Mouse (Mus musculus): Measurements from ENCODE around the gene Txndc11. TPM values are rescaled to one million over a fixed set of nuclear protein-coding genes. Genes with fewer than 3 reads are reported as not detected.

The Txndc11 gene
- polyA plus RNA-seq, 1 experiment from 2014 or later = 27.0 TPM

GRCm38 (mm10) chr16:11092061-11092460 is 42.4 kb downstream of the Txndc11 start:
- Histone ChIP-seq H3K27me3 (ENCODE audit: low read depth, poor library complexity, severe bottlenecking) (no peaks in the 10 kb centered on the region), H3K4me1 (peaks cover 2% of the 10 kb centered on the region; the same call in 1 of the 2 replicates), H3K36me3 (peaks cover 64% of the 10 kb centered on the region), H3K27ac (replicated peaks) (no peak overlapping the region), H3K9me3 (replicated peaks) (no peaks in the 10 kb centered on the region), H3K4me3 (no peak overlapping the region)
- DNase-seq (ENCODE audit: low spot score) = no peak
- WGBS = 86% methylated on average over 4 of the region's 4 CpGs

DNA sequence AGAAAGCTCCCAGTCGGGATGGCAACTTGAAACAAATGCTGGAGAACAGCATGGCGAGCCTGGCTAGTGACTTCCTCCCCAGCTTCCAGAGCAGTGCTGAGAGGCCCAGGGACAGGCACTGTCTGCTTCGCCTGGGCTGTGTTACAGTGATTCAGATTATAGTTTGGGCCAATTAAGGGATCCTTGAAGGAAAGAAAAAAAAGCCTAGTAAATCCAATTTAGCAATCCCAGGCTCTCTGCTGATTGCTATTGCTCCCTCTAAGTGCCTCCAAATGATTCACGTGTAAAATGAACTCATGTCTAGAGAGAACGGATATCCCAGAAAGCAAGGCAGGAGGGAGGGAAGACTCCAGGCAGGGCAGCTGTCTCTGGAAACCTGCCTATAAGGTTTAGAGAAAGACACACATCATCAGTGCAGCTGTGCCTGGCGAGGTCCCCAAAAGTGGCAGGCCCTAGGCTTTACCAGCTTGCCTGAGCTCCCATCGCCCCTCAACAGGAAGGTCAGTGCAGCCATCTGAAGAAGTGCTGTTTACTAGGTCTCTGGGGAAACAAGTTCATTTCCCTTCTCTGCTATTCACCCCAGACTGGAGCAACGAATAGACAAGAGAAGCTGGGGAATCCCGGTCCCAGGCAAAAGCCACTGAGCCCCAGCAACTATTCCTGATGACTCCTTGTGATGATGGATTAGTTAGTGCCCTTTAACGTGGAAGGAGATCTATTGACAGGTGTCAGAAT is 43.4 kb downstream of the Txndc11 start:
- DNase-seq (ENCODE audit: low spot score) = no peak
- H3K9me3 ChIP-seq (replicated peaks) = no peaks in the 10 kb centered on the region
- peaks cover 74% of the 10 kb centered on the region for H3K36me3 ChIP-seq
- WGBS = 84% methylated on average over 10 of the region's 10 CpGs
- H3K27me3 ChIP-seq (ENCODE audit: low read depth, poor library complexity, severe bottlenecking) = no peaks in the 10 kb centered on the region
- peaks cover 5% of the 10 kb centered on the region; the same call in 1 of the 2 replicates for H3K4me1 ChIP-seq
- no peak overlapping the region for H3K4me3 ChIP-seq
- no peak overlapping the region for H3K27ac ChIP-seq (replicated peaks)

- H3K27me3 ChIP-seq (ENCODE audit: low read depth, poor library complexity, severe bottlenecking) = no peaks in the 10 kb centered on the region
- H3K9me3 ChIP-seq (replicated peaks) = no peaks in the 10 kb centered on the region
- DNase-seq (ENCODE audit: low spot score) = no peak
- H3K36me3 ChIP-seq = peaks cover 94% of the 10 kb centered on the region
- WGBS = 71% methylated on average over 5 of the region's 5 CpGs
- peaks cover 5% of the 10 kb centered on the region; the same call in 1 of the 2 replicates for H3K4me1 ChIP-seq
- no peak overlapping the region for H3K4me3 ChIP-seq
- no peak overlapping the region for H3K27ac ChIP-seq (replicated peaks)
Measured at GRCm38 (mm10) chr16:11086856-11087588, 47.4 kb downstream of the Txndc11 start.

GRCm38 (mm10) chr16:11086299-11086698 is 48.2 kb downstream of the Txndc11 start:
- DNase-seq (ENCODE audit: low spot score) = no peak
- no peak overlapping the region for H3K4me3 ChIP-seq
- H3K27ac ChIP-seq (replicated peaks) = no peak overlapping the region
- no peaks in the 10 kb centered on the region for H3K27me3 ChIP-seq (ENCODE audit: low read depth, poor library complexity, severe bottlenecking)
- no peaks in the 10 kb centered on the region for H3K9me3 ChIP-seq (replicated peaks)
- WGBS = 96% methylated on average over 3 of the region's 3 CpGs
- H3K36me3 ChIP-seq = peaks cover 93% of the 10 kb centered on the region
- H3K4me1 ChIP-seq = peaks cover 5% of the 10 kb centered on the region; the same call in 1 of the 2 replicates

DNA sequence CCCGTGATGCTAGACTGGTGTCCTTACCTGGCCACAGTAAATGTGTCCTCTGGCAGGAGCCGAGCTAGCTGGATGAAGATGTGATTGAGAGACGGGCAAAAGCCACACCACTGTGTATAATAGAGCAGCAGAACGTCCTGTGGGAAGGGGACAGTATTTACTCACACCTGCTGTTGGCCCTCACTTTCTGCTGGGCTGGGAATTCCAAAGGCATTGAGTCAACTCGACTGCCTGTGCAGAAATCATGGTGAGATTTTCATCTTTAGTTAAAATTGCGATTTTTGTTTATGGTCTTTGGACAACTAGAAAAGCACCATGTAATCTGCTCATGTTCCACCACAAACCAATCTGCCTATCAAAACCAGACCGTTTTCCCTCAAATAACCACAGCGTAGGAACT is 50.3 kb downstream of the Txndc11 start:
- Histone ChIP-seq H3K4me1 (peaks cover 5% of the 10 kb centered on the region; the same call in 1 of the 2 replicates), H3K36me3 (peaks cover 94% of the 10 kb centered on the region), H3K27me3 (ENCODE audit: low read depth, poor library complexity, severe bottlenecking) (no peaks in the 10 kb centered on the region), H3K4me3 (no peak overlapping the region), H3K27ac (replicated peaks) (no peak overlapping the region), H3K9me3 (replicated peaks) (no peaks in the 10 kb centered on the region)
- 94% methylated on average over 8 of the region's 8 CpGs for WGBS
- DNase-seq (ENCODE audit: low spot score) = no peak

DNA sequence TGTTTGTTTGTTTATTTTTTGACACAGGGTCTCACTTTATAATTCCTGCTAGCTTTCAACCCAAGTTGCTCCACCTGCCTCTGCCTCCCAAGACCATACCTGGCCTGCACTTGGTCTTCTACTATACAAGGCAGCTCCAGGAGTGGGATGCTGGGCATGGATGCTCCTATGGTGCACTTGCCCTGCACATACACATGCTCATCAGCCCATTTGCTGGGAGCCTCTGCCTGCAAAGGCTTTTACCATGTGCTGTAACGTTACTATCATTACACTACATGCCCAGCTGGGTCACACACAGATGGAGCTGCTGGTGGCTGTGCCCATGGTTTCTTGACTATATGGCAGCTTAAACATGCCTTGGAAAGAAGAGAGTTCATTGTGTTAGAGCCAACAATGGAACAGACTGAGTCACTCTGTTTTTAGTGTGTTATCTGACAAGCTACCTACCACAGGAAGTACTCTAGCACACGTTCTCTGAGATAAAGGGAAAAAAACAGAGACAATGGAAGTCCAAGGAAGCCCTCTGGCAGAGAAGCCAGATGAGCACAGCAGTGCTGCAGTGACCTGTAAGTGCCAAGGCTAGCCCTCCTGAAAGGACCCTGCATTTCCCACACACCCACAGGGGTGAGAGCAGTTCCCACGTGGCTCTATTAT is 56.1 kb downstream of the Txndc11 start:
- Histone ChIP-seq H3K36me3 (peaks cover 98% of the 10 kb centered on the region), H3K4me3 (no peak overlapping the region), H3K27ac (replicated peaks) (no peak overlapping the region), H3K9me3 (replicated peaks) (no peaks in the 10 kb centered on the region), H3K4me1 (no peaks in the 10 kb centered on the region), H3K27me3 (ENCODE audit: low read depth, poor library complexity, severe bottlenecking) (no peaks in the 10 kb centered on the region)
- DNase-seq (ENCODE audit: low spot score) = no peak
- 82% methylated on average over 3 of the region's 3 CpGs for WGBS

DNA sequence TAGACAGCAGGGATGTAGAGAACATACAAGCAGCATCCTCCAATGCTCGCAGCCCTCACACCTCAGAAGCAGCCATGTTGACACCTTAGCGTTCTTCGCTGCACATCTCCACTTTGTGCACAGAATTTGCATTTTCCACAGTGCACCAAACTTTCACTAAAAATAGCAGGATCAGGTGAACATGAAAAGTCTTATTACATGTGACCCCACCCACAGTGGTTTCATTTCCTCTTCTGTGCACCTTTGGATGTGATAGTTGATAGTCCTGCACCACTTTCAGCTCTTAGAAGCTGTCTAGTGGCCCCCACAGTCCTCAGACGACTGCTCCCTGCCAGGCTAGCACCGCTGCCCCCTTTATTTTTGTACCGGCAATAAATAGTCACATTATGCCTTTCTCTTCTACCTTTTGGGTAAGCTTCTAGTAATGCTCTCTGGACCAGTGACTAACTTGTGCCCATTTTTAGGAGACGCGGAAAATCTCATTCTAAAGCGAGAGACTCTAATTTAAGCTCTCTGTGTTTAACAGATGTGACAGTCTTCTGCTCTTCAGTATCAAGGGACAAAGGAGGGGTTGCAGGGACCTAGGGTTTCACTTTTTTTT is 56.7 kb downstream of the Txndc11 start:
- WGBS = 93% methylated on average over 9 of the region's 9 CpGs
- Histone ChIP-seq H3K4me3 (no peak overlapping the region), H3K36me3 (peaks cover 98% of the 10 kb centered on the region), H3K27ac (replicated peaks) (no peak overlapping the region), H3K9me3 (replicated peaks) (no peaks in the 10 kb centered on the region), H3K4me1 (peaks cover 5% of the 10 kb centered on the region), H3K27me3 (ENCODE audit: low read depth, poor library complexity, severe bottlenecking) (no peaks in the 10 kb centered on the region)
- no peak for DNase-seq (ENCODE audit: low spot score)

DNA sequence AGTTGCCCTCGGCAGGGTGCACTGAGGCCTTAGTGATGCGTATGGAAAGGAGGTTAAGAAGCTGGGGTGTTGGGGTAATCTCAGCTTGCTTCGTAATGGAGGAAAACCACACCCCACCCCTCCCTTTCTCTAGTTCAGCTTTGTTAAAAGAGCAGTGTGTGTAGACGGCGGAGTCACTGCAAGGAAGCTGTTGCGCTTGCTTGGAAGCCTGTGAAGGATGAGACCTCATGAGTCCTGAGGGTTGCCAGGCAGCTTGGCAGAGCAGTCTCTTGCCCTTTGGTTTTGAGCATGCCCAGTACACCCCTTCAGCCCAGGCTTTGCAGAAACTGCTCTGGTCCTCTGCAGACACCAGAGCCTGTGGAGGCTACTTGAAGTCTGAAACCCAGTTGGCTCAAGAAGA is 61.4 kb downstream of the Txndc11 start:
- no peak for DNase-seq (ENCODE audit: low spot score)
- H3K27me3 ChIP-seq (ENCODE audit: low read depth, poor library complexity, severe bottlenecking) = no peaks in the 10 kb centered on the region
- 0 out of 2 replicates have a peak overlapping the region, but pooled peaks have one; percentile 38 for H3K27ac ChIP-seq (replicated peaks)
- WGBS = 77% methylated on average over 6 of the region's 6 CpGs
- H3K36me3 ChIP-seq = peaks cover 89% of the 10 kb centered on the region
- no peak overlapping the region for H3K4me3 ChIP-seq
- H3K9me3 ChIP-seq (replicated peaks) = no peaks in the 10 kb centered on the region
- peaks cover 35% of the 10 kb centered on the region for H3K4me1 ChIP-seq

- WGBS = 91% methylated on average over 8 of the region's 8 CpGs
- Histone ChIP-seq H3K4me3 (no peak overlapping the region), H3K4me1 (peaks cover 41% of the 10 kb centered on the region), H3K27me3 (ENCODE audit: low read depth, poor library complexity, severe bottlenecking) (no peaks in the 10 kb centered on the region), H3K36me3 (peaks cover 83% of the 10 kb centered on the region), H3K9me3 (replicated peaks) (no peaks in the 10 kb centered on the region), H3K27ac (replicated peaks) (0 out of 2 replicates have a peak overlapping the region, but pooled peaks have one; percentile 47)
- DNase-seq (ENCODE audit: low spot score) = no peak
Measured at GRCm38 (mm10) chr16:11072454-11072853, 62.0 kb downstream of the Txndc11 start.

GRCm38 (mm10) chr16:11071887-11072286 is 62.6 kb downstream of the Txndc11 start:
- DNase-seq (ENCODE audit: low spot score) = no peak
- peaks cover 47% of the 10 kb centered on the region for H3K4me1 ChIP-seq
- H3K9me3 ChIP-seq (replicated peaks) = no peaks in the 10 kb centered on the region
- WGBS = 94% methylated on average over 4 of the region's 4 CpGs
- no peaks in the 10 kb centered on the region for H3K27me3 ChIP-seq (ENCODE audit: low read depth, poor library complexity, severe bottlenecking)
- H3K36me3 ChIP-seq = peaks cover 79% of the 10 kb centered on the region
- H3K27ac ChIP-seq (replicated peaks) = 0 out of 2 replicates have a peak overlapping the region, but pooled peaks have one; percentile 47
- H3K4me3 ChIP-seq = no peak overlapping the region

DNA sequence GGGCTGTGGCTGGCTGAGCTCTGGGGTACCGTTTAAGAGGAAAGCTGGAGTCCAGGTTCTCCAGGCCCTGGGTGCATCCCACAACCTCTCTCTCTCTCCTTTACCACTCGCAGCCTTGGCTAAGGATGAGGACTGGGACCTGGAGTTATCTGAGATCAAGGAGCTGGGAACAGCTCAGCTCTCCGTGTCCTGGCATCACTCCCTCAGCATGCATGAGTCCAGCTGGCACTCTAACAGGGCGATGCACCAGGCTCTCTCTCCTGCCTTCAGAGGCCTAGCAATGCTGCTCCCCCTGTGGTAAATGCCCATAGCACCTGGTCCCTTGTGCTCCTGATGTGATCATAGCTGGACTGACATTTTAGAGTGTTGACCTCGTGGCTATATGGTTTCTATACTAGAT is 63.3 kb downstream of the Txndc11 start:
- no peak overlapping the region for H3K27ac ChIP-seq (replicated peaks)
- no peak overlapping the region for H3K4me3 ChIP-seq
- WGBS = 87% methylated on average over 5 of the region's 5 CpGs
- peaks cover 72% of the 10 kb centered on the region for H3K36me3 ChIP-seq
- H3K4me1 ChIP-seq = peaks cover 49% of the 10 kb centered on the region
- no peaks in the 10 kb centered on the region for H3K9me3 ChIP-seq (replicated peaks)
- H3K27me3 ChIP-seq (ENCODE audit: low read depth, poor library complexity, severe bottlenecking) = no peaks in the 10 kb centered on the region
- DNase-seq (ENCODE audit: low spot score) = no peak

DNA sequence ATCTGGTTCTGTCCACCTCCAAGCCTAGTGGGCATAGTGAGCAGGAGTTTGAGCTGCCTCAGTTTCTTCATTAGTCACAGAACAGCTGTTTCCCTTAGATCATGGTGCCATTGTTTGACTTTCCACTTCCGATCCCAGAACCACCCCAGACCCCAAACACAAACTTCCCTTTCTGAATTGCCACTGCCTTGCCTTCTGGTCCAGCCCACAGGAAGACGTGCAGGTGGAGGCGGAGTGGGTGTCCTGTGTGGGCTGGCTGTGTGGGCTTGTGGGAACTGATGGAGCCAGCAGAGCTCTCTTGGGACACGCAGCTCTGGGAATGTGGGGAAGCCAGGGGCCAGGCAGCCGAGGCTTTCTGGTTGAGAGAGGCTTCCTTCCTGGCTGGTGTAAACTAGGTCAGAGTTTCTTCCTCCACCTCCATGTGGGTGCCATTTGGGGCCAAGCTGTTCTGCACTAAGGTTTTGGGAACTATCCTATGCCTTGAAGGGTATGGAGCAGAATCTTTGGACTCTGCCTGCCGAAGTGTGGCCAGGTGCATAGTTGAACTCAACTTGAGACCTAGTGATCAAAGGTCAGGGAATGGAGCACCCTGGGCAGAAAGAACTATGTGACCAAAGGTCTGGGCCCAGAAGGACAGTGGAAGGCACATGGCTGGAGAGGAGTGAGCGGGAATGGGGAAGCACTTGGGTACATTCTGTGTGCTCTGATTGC is 64.6 kb downstream of the Txndc11 start:
- Histone ChIP-seq H3K4me3 (no peak overlapping the region), H3K4me1 (peaks cover 60% of the 10 kb centered on the region), H3K27ac (replicated peaks) (no peak overlapping the region; the same call in 1 of the 2 replicates), H3K9me3 (replicated peaks) (no peaks in the 10 kb centered on the region), H3K36me3 (peaks cover 59% of the 10 kb centered on the region), H3K27me3 (ENCODE audit: low read depth, poor library complexity, severe bottlenecking) (no peaks in the 10 kb centered on the region)
- WGBS = 88% methylated on average over 7 of the region's 7 CpGs
- no peak for DNase-seq (ENCODE audit: low spot score)

All from midbrain, embryonic 10.5 days (tissue).